Mouse (Mus musculus) kidney, adult 2 months (tissue): ENCODE data around the gene Litaf.

Experiments
- CTCF ChIP-seq: fragments of 200-500 bp; conservative IDR thresholded peaks from 2 replicates; pipeline ENCODE4 v1.5.1; 2011; ENCODE audit warnings: low read depth, mild to moderate bottlenecking, control low read depth, low read length, moderate library complexity, mixed read lengths; ENCODE audit not compliant: insufficient read depth, insufficient read length
- POLR2A ChIP-seq: fragments of 200-500 bp; IDR thresholded peaks from one replicate; pipeline ENCODE4 v1.6.1; 2011; ENCODE audit warnings: low read depth, low read length, control low read depth

GRCm38 (mm10) chr16:11011939-11012338 is 54.0 kb downstream of the Litaf start:
- TF ChIP-seq CTCF = no peak
- TF ChIP-seq POLR2A = no peak
